Mouse (Mus musculus): ENCODE measurements around the gene Grik3. TPM values are rescaled to one million over a fixed set of nuclear protein-coding genes. Genes with fewer than 3 reads are reported as not detected.

The Grik3 gene
- total RNA-seq (2021) = under 1 TPM; 0.08 to 0.13 TPM
- long read RNA-seq, experiment 1, partial matches to known transcripts = 0 of 3 reads
- long read RNA-seq, experiment 1, other reads (novel, unspliced or antisense) = 3 of 3 reads
- long read RNA-seq, experiment 2, partial matches to known transcripts = 0 of 2 reads
- long read RNA-seq, experiment 2, other reads (novel, unspliced or antisense) = 2 of 2 reads

GRCm38 (mm10) chr4:125490661-125491504 is at the start of gene Grik3:
Gene Grik3 (plus strand): TSS chr4:125490700.
- DNase-seq = no peak

- DNase-seq = no peak
These were observed 48.7 kb upstream of the Grik3 start for GRCm38 (mm10) chr4:125441821-125442220.

- no peak for DNase-seq
These were observed 46.1 kb upstream of the Grik3 start for GRCm38 (mm10) chr4:125444366-125444765.

- no peak for DNase-seq
These were observed 39.7 kb upstream of the Grik3 start for GRCm38 (mm10) chr4:125450602-125451321.

GRCm38 (mm10) chr4:125451821-125452220 is 38.7 kb upstream of the Grik3 start:
- no peak for DNase-seq

GRCm38 (mm10) chr4:125456506-125456905 is 34.0 kb upstream of the Grik3 start:
- DNase-seq = no peak

GRCm38 (mm10) chr4:125457152-125458093 is 33.1 kb upstream of the Grik3 start:
- DNase-seq = no peak

GRCm38 (mm10) chr4:125459791-125460190 is 30.7 kb upstream of the Grik3 start:
- no peak for DNase-seq

GRCm38 (mm10) chr4:125469711-125470372 is 20.7 kb upstream of the Grik3 start:
- no peak for DNase-seq

- DNase-seq = no peak
These were observed 15.6 kb upstream of the Grik3 start for GRCm38 (mm10) chr4:125474903-125475302.

GRCm38 (mm10) chr4:125478071-125478470 is 12.4 kb upstream of the Grik3 start:
- DNase-seq = no peak

- no peak for DNase-seq
These were observed 9.2 kb upstream of the Grik3 start for GRCm38 (mm10) chr4:125481256-125481655.

- no peak for DNase-seq
These were observed 6.4 kb upstream of the Grik3 start for GRCm38 (mm10) chr4:125484131-125484530.

GRCm38 (mm10) chr4:125485416-125486239 is 4.9 kb upstream of the Grik3 start:
- no peak for DNase-seq

GRCm38 (mm10) chr4:125486616-125487015 is 3.9 kb upstream of the Grik3 start:
- DNase-seq = no peak

- no peak for DNase-seq
These were observed 3.5 kb upstream of the Grik3 start for GRCm38 (mm10) chr4:125487031-125487430.

GRCm38 (mm10) chr4:125488796-125489637 is 1.5 kb upstream of the Grik3 start:
- no peak for DNase-seq

- no peak for DNase-seq
These were observed 454 bp upstream of the Grik3 start for GRCm38 (mm10) chr4:125489901-125490590.
